Mouse (Mus musculus): ENCODE results near the gene Mei4. TPM values are rescaled to one million over a fixed set of nuclear protein-coding genes. Genes with fewer than 3 reads are reported as not detected.
A peak's percentile ranks its signal among the peaks of the same experiment; 100 is the strongest.

Gene Mei4
- 2.2 and 2.3 TPM in 2 replicates for total RNA-seq (2014; rRNA removed)
- 1.3 and 1.5 TPM in 2 replicates for polyA plus RNA-seq (2015; fragmentation: Nextera tagmentation; extraction: Ambion mirVana)

DNA sequence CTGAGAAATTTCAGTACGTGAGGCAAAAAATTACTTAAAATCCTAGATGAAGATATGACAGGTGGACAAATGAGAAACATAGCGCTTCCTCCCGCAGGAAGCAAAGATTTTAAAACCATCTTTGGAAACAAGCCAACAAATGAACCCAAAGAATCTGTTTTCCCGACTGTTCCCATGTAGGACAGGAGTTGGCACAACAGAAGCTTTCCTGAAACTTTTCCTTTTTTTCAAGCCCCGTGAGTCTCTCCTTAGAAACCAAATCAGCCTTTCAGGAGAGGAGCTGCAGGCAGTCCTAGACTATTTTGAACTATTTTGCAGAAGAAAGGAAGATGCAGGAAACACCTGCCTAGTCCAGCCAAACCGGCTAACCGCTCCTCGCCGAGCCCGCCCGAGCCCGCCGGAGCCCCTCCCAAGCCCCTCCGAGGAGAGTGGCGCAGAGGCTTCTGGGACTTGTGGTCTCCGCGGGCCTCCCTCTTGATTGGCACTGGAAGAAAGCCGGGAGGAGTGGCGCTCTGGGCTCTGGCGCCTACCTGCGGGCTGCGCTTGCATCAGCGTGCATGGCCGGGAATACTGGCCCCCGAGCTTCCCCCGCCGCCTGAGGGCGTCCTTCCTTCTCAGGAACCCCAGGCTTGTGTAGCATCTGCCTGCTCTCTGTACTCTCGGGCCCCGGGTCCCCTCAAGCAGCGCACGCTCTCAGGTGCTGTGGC, at the start of gene Mei4:
Mei4 (plus strand) TSS at position 490 of the 707 bp plus-strand sequence.
- no peaks in the 10 kb centered on the region for H3K4me1 ChIP-seq (ENCODE audit: insufficient read depth)
- peak within 1 kb of the TSS; percentile 39 for H3K9ac ChIP-seq
- H3K4me2 ChIP-seq (ENCODE audit: low read depth) = peak within 1 kb of the TSS; percentile 57
- WGBS = 2% methylated on average over 32 of the region's 32 CpGs
- no peak within 1 kb of the TSS for H3K27ac ChIP-seq (ENCODE audit: low read depth, low read length)
- DNase-seq = peak; percentile 87
- H3K36me3 ChIP-seq (ENCODE audit: insufficient read depth) = no peaks in the 10 kb centered on the region
- no peaks in the 10 kb centered on the region for H3K9me3 ChIP-seq (ENCODE audit: low read length)
- TF ChIP-seq CTCF (IDR thresholded peaks at IDR 0.05; ENCODE audit: low read depth) = peak; percentile 75
- H3K4me3 ChIP-seq (ENCODE audit: low read depth, low read length) = peak within 1 kb of the TSS; percentile 43
- H3K27me3 ChIP-seq (ENCODE audit: insufficient read depth, low read length) = no peaks in the 10 kb centered on the region; the same call in 1 of the 2 replicates
- ATAC-seq = peak; percentile 100

DNA sequence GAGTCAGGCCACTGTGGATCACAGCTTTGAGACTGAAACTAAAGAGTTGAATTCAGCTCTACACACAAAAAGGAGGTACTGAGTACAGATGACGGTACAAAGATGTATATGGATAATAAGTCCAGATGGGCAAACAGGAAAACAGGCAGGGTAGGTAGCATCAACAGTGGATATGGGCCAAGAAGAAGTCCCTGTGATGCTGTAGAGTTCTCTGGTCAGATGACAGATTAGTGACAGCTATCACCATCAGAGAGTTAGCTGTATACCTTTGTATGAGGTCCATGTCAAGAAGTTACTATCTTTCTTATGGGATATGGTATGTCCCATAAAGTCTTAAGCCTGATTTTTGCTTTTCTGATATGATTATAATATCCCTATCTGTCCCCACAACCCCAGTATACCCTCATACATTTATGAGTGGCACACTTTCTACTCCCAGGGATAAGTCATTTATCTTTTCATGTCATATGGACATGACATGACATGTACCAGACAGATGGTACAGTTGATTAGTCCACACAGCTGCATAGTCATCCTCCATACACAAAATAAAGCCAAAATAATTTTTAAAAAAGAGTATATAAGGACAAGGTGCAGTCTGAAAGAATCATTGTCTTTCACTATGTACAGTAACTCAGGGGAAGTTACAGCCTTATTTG, 43.6 kb upstream of the Mei4 start:
- Histone ChIP-seq H3K27ac (ENCODE audit: low read depth, low read length) (no peak overlapping the region), H3K9ac (no peak overlapping the region), H3K36me3 (ENCODE audit: insufficient read depth) (no peaks in the 10 kb centered on the region), H3K4me3 (ENCODE audit: low read depth, low read length) (no peak overlapping the region), H3K4me1 (ENCODE audit: insufficient read depth) (no peaks in the 10 kb centered on the region), H3K9me3 (ENCODE audit: low read length) (no peaks in the 10 kb centered on the region), H3K27me3 (ENCODE audit: insufficient read depth, low read length) (no peaks in the 10 kb centered on the region), H3K4me2 (ENCODE audit: low read depth) (no peak overlapping the region)
- ATAC-seq (no peak), DNase-seq (no peak)
- TF ChIP-seq CTCF (IDR thresholded peaks at IDR 0.05; ENCODE audit: low read depth) = no peak
- 79% methylated on average over 1 of the region's 1 CpGs for WGBS

DNA sequence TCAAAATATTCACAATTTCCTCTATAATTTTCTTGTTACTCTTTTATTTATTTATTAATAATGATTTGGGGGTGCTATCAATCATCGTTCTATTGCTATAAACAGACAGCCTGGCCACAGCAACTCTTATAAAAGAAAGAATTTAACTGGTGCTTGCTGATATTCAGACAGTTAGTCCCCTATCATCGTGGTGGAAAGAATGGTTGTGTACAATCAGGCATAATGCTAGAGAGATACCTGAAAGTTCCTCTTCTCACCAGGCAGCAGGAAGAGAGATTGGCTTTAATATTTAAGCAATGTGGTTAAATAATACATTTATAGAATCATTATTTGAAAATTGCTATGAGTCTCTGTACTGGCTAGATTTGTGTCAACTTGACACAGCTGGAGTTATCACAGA, 35.9 kb upstream of the Mei4 start:
- no peak for ATAC-seq
- no peak overlapping the region for H3K4me2 ChIP-seq (ENCODE audit: low read depth)
- TF ChIP-seq CTCF (IDR thresholded peaks at IDR 0.05; ENCODE audit: low read depth) = no peak
- no peak overlapping the region for H3K9ac ChIP-seq
- no peak overlapping the region for H3K27ac ChIP-seq (ENCODE audit: low read depth, low read length)
- no peak overlapping the region for H3K4me3 ChIP-seq (ENCODE audit: low read depth, low read length)
- 92% methylated on average over 2 of the region's 2 CpGs for WGBS
- no peak for DNase-seq
- H3K27me3 ChIP-seq (ENCODE audit: insufficient read depth, low read length) = no peaks in the 10 kb centered on the region
- H3K9me3 ChIP-seq (ENCODE audit: low read length) = no peaks in the 10 kb centered on the region
- H3K36me3 ChIP-seq (ENCODE audit: insufficient read depth) = no peaks in the 10 kb centered on the region
- no peaks in the 10 kb centered on the region for H3K4me1 ChIP-seq (ENCODE audit: insufficient read depth)

DNA sequence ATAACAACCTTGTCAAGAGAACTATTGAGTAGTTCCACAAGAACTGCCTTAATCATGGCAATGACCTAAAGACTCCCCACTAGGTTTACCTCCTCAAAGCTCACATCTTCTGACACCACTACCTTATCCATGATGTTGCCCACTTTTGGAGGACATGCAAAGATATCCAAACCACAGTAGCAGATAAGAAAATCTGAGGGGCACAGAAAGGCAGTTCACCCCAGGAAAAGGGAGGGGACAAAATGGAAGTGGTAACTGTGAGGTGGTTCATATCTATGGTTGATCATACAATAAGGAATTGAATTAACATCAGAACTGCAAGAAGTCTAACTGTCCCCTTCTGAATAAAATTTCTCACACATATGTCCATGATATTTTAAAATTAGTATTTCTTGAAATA, 29.4 kb upstream of the Mei4 start:
- DNase-seq = no peak
- no peaks in the 10 kb centered on the region for H3K36me3 ChIP-seq (ENCODE audit: insufficient read depth)
- no peak overlapping the region for H3K4me3 ChIP-seq (ENCODE audit: low read depth, low read length)
- H3K9ac ChIP-seq = no peak overlapping the region
- H3K9me3 ChIP-seq (ENCODE audit: low read length) = no peaks in the 10 kb centered on the region
- no peak overlapping the region for H3K4me2 ChIP-seq (ENCODE audit: low read depth)
- no peaks in the 10 kb centered on the region for H3K27me3 ChIP-seq (ENCODE audit: insufficient read depth, low read length)
- no peak for TF ChIP-seq CTCF (IDR thresholded peaks at IDR 0.05; ENCODE audit: low read depth)
- no peaks in the 10 kb centered on the region for H3K4me1 ChIP-seq (ENCODE audit: insufficient read depth)
- no peak overlapping the region for H3K27ac ChIP-seq (ENCODE audit: low read depth, low read length)
- ATAC-seq = no peak

DNA sequence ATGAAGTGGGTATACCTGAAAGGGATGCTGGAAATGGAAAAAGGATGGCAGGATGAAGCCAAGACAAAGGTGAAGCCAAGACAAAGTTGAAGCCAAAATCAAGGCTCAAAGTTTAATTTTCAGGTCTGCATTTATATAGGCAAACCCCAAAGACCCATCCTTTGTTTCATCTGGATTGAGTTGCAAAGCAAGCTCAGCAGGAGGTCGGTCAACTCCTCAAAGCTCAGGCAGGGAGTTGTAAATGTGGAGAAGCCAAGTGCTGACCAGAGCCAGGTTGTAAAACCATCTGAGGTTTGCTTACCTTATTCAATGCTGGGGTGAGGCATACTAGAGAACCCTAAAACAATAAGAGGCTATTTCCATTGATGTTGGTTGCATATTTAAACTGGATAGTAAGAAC, 4.6 kb upstream of the Mei4 start:
- Histone ChIP-seq H3K4me2 (ENCODE audit: low read depth) (no peak overlapping the region), H3K9ac (no peak overlapping the region), H3K27ac (ENCODE audit: low read depth, low read length) (no peak overlapping the region), H3K27me3 (ENCODE audit: insufficient read depth, low read length) (no peaks in the 10 kb centered on the region; the same call in 1 of the 2 replicates), H3K9me3 (ENCODE audit: low read length) (no peaks in the 10 kb centered on the region), H3K4me3 (ENCODE audit: low read depth, low read length) (no peak overlapping the region), H3K4me1 (ENCODE audit: insufficient read depth) (no peaks in the 10 kb centered on the region), H3K36me3 (ENCODE audit: insufficient read depth) (no peaks in the 10 kb centered on the region)
- 31% methylated on average over 1 of the region's 1 CpGs for WGBS
- ATAC-seq (no peak), DNase-seq (no peak)
- no peak for TF ChIP-seq CTCF (IDR thresholded peaks at IDR 0.05; ENCODE audit: low read depth)

DNA sequence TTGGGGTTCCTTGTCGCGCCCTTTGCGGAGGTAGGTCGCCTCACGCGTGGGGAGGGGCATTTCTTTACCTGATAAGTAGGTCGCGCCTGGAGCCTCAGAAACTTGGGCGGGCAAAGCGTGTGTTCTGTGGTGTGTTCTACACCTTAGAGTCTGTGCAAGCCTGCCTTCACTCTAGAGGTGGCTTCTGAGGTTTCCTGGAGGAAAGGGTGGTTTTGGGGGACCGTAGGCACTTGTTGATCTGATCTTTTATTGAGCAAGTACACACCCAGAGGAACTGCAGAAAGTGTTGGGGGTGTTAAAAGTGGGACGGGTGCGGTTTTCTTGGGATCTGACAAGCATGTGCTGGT, 391 bp downstream of the Mei4 start:
- Histone ChIP-seq H3K4me1 (ENCODE audit: insufficient read depth) (no peaks in the 10 kb centered on the region), H3K9ac (peak overlapping the region; percentile 39), H3K27me3 (ENCODE audit: insufficient read depth, low read length) (no peaks in the 10 kb centered on the region; the same call in 1 of the 2 replicates), H3K4me2 (ENCODE audit: low read depth) (peak overlapping the region; percentile 57), H3K9me3 (ENCODE audit: low read length) (no peaks in the 10 kb centered on the region), H3K27ac (ENCODE audit: low read depth, low read length) (no peak overlapping the region), H3K36me3 (ENCODE audit: insufficient read depth) (no peaks in the 10 kb centered on the region), H3K4me3 (ENCODE audit: low read depth, low read length) (peak overlapping the region; percentile 43)
- ATAC-seq (peak; percentile 38; the same call in 1 of the 2 replicates), DNase-seq (no peak)
- 24% methylated on average over 13 of the region's 13 CpGs for WGBS
- TF ChIP-seq CTCF (IDR thresholded peaks at IDR 0.05; ENCODE audit: low read depth) = no peak

DNA sequence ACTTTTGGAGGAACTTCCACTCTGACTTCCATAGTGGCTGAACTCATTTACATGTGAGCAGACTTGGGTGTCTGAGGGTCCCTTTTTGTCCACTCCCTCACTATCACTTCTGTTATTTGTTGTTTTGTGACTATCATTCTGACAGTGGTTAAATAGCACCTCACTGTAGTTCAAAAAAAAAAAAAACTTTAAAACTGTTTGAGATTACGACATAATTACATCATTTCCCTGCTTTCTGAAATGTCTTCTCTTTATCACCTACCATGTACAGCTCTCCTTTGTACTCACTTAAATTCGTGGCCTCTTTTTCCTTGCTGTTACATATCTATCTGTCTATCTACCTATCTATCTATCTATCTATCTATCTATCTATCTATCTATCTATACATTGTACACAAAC, 2.6 kb downstream of the Mei4 start:
- no peak overlapping the region for H3K9ac ChIP-seq
- TF ChIP-seq CTCF (IDR thresholded peaks at IDR 0.05; ENCODE audit: low read depth) = no peak
- H3K4me2 ChIP-seq (ENCODE audit: low read depth) = no peak overlapping the region
- DNase-seq (no peak), ATAC-seq (no peak)
- H3K27me3 ChIP-seq (ENCODE audit: insufficient read depth, low read length) = no peaks in the 10 kb centered on the region; the same call in 1 of the 2 replicates
- no peak overlapping the region for H3K27ac ChIP-seq (ENCODE audit: low read depth, low read length)
- WGBS = 78% methylated on average over 2 of the region's 2 CpGs
- no peaks in the 10 kb centered on the region for H3K4me1 ChIP-seq (ENCODE audit: insufficient read depth)
- H3K4me3 ChIP-seq (ENCODE audit: low read depth, low read length) = no peak overlapping the region
- no peaks in the 10 kb centered on the region for H3K9me3 ChIP-seq (ENCODE audit: low read length)
- H3K36me3 ChIP-seq (ENCODE audit: insufficient read depth) = no peaks in the 10 kb centered on the region
